Mouse (Mus musculus) cerebellum, adult 2 months (tissue): Measurements from ENCODE around the gene Megf8. TPM values are rescaled to one million over a fixed set of nuclear protein-coding genes. Genes with fewer than 3 reads are reported as not detected.
A peak's percentile ranks its signal among the peaks of the same experiment; 100 is the strongest.

ENCODE experiments used
- DNase-seq, 2 experiments: peaks; one replicate each; pipeline ENCODE4 v3.0.0; 2021
- H3K27ac ChIP-seq: fragments of 200-500 bp; 2 replicates; pipeline ENCODE4 v1.5.1; 2012; ENCODE audit warnings: low read length, control low read depth, inconsistent platforms; ENCODE audit not compliant: insufficient read depth
- H3K27me3 ChIP-seq: fragments of 200-500 bp; 2 replicates; pipeline ENCODE4 v1.6.1; 2012; ENCODE audit warnings: inconsistent platforms, mild to moderate bottlenecking, low read length, moderate library complexity; ENCODE audit not compliant: control insufficient read depth, insufficient read depth
- H3K4me1 ChIP-seq: fragments of 200-500 bp; 2 replicates; pipeline ENCODE4 v1.6.1; 2011; ENCODE audit warnings: low read length; ENCODE audit not compliant: control insufficient read depth, insufficient read depth
- H3K4me3 ChIP-seq: fragments of 200-500 bp; replicated peaks from 2 replicates; pipeline ENCODE3; 2011; ENCODE audit warnings: mild to moderate bottlenecking, low read depth, low read length, control low read depth; ENCODE audit not compliant: insufficient read depth
- CTCF ChIP-seq: fragments of 200-500 bp; IDR thresholded peaks from 2 replicates; pipeline ENCODE4 v1.5.1; 2011; ENCODE audit warnings: low read depth, mild to moderate bottlenecking, control low read depth, low read length, moderate library complexity, borderline replicate concordance; ENCODE audit not compliant: insufficient read depth
- POLR2A ChIP-seq: fragments of 200-500 bp; IDR thresholded peaks from 2 replicates; pipeline ENCODE4 v1.6.1; 2011; ENCODE audit warnings: low read length, control low read depth, borderline replicate concordance; ENCODE audit not compliant: insufficient read depth
- WGBS: fragments of 180-500 bp; shearing (Covaris S2); methylation state at CpG from one replicate; pipeline ENCODE4 v1.1.7; 2018; 5-methylcytosine and 5-hydroxymethylcytosine counted together
- polyA plus RNA-seq: library from polyadenylated mRNA; depleted of rRNA; stranded (reverse); fragments of >200 nt; gene quantifications from 2 replicates; pipeline ENCODE4 v1.2.3, GENCODE M21; 2012

Gene Megf8
- polyA plus RNA-seq, 1 experiment = 76.8 TPM

DNA sequence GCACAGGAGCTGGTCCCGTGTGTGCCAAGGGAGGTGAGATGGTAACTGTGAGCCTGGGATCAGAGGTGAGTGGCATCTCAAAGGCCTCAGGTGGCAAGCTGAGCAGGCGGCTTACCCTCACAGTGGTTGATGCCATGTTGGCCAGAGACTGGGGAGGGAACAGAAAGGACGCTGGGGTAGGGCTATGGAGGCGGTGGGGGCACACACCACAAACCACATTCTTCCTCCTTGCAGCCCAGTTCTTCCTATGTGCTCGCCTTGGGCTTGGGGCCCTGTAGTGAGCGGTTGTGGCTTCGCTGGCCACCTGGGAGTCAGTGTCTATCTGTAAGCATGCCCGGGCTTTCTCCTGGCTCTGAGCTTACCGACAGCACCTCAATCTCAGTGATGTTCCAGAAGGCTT is 67.9 kb downstream of the Megf8 start:
- Histone ChIP-seq H3K27me3 (no peaks in the 10 kb centered on the region), H3K4me1 (peaks cover 51% of the 10 kb centered on the region), H3K4me3 (no peak overlapping the region), H3K27ac (no peak overlapping the region)
- WGBS = 76% methylated on average over 9 of the region's 9 CpGs
- TF ChIP-seq POLR2A = no peak
- TF ChIP-seq CTCF = no peak
- DNase-seq = no peak

DNA sequence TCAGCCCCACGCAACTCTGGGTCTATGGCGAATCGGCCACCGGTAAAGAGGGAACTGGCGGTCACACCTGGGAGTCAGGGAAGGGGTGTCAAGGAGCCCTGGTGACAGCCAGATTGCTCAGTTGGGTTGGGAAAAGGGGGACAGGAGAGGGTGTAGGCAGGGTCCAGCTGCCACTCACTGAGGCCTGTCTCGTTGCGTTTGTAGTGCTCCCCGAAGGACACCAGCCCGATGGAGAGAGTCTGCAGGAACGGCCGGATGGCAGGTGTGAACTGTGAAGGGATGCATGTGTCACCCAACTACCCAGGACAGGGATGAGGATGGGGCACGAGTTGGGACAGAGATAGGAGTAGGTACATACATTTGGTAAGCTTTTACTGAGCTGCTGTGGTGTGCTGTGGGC is 68.3 kb downstream of the Megf8 start:
- peak in 1 of 2 experiments; percentile 19 for DNase-seq
- peaks cover 53% of the 10 kb centered on the region for H3K4me1 ChIP-seq
- no peak overlapping the region for H3K27ac ChIP-seq
- WGBS = 88% methylated on average over 12 of the region's 12 CpGs
- no peak overlapping the region for H3K4me3 ChIP-seq
- no peak for TF ChIP-seq POLR2A
- no peak for TF ChIP-seq CTCF
- no peaks in the 10 kb centered on the region for H3K27me3 ChIP-seq

DNA sequence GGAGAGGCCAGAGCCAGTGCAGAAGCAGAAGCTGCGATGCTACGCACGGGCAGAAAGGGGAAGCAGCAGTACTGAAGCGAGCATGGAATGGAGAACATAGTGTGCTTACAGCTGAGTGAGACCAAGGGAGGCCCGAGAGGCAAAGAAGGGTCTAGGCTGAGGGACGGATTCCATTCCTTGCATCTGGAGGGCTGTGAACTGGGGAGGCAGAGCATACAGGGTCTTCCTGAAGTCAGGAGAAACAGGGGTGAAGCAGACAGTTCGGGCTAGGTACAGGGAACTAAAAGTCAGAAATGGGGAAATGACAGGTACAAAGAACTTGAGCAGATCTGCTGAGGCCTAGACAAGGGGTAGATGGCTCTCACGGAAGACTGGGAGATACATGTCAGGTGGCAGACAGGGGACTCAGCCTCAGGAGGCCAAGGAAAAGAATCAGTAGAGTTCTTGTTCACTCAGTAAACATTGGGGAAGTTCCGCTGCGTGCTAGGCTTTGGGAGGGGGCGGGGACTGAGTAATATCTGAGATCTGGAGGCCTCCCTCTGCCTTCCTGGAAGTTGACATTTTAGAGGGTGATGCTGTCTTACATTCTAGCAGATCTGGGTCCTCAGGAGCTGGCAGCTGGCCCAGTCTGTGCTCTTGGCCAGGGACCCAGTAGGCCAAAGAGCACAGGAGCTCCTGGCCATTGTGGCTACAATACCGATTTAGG is 69.0 kb downstream of the Megf8 start:
- WGBS = 48% methylated on average over 12 of the region's 12 CpGs
- peak; percentile 86 to 91 for DNase-seq
- no peak for TF ChIP-seq POLR2A
- no peak for TF ChIP-seq CTCF
- H3K4me3 ChIP-seq = no peak overlapping the region
- H3K4me1 ChIP-seq = peaks cover 59% of the 10 kb centered on the region
- peak overlapping the region; percentile 59; the same call in 1 of the 2 replicates for H3K27ac ChIP-seq
- no peaks in the 10 kb centered on the region for H3K27me3 ChIP-seq

DNA sequence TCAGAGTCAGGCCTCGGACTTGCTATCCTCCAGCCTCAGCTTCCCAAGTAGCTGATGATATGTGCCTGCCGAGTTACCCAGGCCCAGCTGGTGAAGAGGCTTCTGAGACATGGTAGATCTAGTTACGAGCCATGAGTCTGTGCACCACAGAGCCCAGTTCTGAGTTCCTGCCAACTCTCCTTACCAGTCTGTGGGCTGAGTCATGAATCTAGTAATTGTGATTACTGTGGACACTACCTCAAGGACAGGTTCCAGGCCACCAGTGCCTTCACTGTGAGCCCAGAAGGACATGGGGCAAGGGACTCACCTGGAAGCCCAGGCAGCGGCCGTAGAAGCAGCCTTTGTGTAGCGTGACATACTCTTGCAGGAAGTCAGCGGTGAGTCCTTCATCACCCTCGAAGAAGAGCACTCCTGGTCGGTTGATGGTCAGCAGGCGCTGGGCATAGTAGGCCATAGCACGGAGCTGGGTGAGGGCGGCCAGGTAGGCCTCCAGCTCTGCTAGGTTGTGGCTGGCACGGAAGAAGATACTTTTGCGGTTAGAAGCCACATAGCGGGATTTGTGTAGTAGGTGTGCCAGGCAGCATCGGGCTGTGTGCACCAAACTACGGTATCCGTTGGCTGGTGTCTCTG is 71.0 kb downstream of the Megf8 start:
- peak; percentile 23 to 52 for DNase-seq
- WGBS = 72% methylated on average over 18 of the region's 18 CpGs
- Histone ChIP-seq H3K4me1 (peaks cover 65% of the 10 kb centered on the region), H3K4me3 (no peak overlapping the region), H3K27ac (no peak overlapping the region), H3K27me3 (no peaks in the 10 kb centered on the region)
- TF ChIP-seq CTCF (no peak), POLR2A (no peak)

DNA sequence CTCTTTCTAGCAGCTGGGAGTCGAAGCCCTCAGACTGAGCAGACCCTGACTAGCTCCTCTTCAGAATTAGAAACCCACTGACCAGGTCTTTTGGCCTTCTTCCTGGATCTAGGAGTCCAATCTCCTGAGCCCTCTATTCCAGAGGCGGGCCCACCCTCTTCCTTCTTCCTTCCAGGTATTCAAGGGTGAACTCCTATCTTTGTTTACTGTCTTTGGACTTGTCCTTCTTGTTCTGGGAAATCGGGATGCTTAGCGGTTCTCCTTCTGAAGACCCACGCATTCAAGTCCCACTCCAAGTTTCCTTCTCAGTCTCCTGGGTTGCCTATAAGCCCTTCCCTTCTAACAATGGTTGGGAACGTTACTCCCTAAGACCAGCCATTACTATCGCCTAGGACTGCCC is 72.0 kb downstream of the Megf8 start:
- 94% methylated on average over 7 of the region's 7 CpGs for WGBS
- no peak for TF ChIP-seq CTCF
- no peak for TF ChIP-seq POLR2A
- Histone ChIP-seq H3K4me3 (no peak overlapping the region), H3K4me1 (peaks cover 63% of the 10 kb centered on the region), H3K27ac (no peak overlapping the region; the same call in 1 of the 2 replicates), H3K27me3 (no peaks in the 10 kb centered on the region)
- no peak for DNase-seq

DNA sequence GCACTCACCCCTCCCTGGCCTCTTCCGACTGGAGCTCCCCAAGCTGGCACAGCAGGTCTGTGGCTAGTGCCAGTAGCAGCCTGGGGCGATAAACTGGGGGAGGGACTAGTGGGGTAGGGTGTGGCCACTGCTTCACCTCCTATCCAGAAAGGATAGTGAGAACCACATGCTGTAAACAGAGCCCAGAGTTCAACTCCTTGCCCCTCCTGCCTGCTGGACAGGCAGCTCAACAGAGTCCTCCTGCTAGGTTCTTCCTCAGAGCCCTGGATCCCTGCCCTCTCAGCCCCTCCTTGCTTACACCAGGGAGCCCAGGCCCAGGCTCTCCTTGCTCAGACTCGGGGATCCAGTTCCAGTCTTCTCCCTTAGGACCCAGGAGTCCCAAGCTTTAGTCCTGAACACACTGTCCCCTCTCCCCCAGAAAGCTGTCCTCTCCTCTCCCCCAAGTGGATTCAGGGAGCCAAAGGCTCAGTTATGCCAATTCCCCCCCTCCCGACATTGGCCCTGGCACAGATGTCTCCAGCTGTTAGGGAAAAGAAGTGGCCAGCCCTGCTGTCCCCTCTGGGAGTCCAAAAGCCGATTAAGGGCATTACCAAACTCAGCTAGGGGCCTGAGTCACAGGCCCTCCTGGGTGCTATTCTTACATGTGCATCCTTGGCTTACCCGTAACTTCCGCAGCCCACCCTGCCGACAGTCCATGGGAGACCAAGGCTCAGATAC is 73.2 kb downstream of the Megf8 start:
- no peak for TF ChIP-seq CTCF
- TF ChIP-seq POLR2A = no peak
- no peak overlapping the region for H3K4me3 ChIP-seq
- peaks cover 55% of the 10 kb centered on the region for H3K4me1 ChIP-seq
- peak overlapping the region; percentile 37; the same call in 1 of the 2 replicates for H3K27ac ChIP-seq
- DNase-seq = peak in 1 of 2 experiments; percentile 22
- H3K27me3 ChIP-seq = no peaks in the 10 kb centered on the region
- 29% methylated on average over 8 of the region's 8 CpGs for WGBS

DNA sequence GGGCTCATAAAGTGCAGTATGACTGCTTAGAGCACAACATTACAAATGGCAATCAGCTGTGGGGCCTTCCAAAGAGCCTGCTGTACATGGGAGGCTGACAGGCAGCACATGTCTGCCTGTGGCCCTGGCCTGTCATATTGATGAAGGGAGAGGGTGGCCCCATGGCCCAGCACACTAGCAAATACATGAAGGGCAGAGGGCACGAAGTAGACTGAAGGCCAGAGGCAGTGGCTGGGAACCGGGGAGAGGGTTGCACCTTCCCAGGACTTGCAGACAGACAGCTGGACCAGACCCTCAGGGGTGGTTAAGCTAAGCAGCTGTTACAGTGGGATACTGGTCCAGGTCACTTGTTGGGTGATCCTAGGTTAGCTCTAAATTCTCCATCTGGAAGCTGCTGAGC is 74.0 kb downstream of the Megf8 start:
- no peak for TF ChIP-seq CTCF
- no peak for TF ChIP-seq POLR2A
- DNase-seq = peak in 1 of 2 experiments; percentile 8
- Histone ChIP-seq H3K4me3 (no peak overlapping the region), H3K4me1 (peaks cover 47% of the 10 kb centered on the region), H3K27me3 (no peaks in the 10 kb centered on the region), H3K27ac (no peak overlapping the region; the same call in 1 of the 2 replicates)
- WGBS = 49% methylated on average over 2 of the region's 2 CpGs

DNA sequence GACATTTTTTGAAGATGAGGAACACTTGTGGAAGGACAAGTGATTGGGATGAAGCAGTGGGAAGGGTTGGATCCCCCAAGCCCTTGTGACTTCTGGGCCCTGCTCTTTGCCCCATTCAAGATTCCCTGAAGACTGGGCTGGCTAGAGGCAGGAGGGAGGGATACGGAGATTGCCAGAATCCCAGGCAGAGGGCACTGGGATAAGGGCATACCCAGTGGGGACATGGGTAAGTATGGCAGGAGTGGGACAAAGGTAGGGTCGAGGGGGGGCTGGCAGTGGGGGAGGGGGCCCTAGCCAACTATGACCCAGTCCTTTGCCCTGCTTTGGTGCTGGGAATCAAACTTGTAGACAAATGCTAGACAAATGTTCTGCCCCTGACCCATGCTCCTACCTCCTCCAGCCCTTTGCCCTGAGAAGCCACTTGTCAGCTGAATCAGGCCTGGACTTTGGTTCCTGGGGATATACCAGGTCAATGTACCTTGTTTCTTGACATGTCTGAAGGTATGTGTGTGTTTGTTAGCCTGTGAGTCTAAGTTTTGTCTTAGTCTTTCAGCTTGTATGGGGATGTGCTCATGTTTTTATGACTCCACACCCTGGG is 75.0 kb downstream of the Megf8 start:
- no peaks in the 10 kb centered on the region for H3K27me3 ChIP-seq
- peaks cover 41% of the 10 kb centered on the region for H3K4me1 ChIP-seq
- no peak overlapping the region for H3K4me3 ChIP-seq
- DNase-seq = peak in 1 of 2 experiments; percentile 6
- TF ChIP-seq CTCF (no peak), POLR2A (no peak)
- no peak overlapping the region for H3K27ac ChIP-seq
- 69% methylated on average over 2 of the region's 2 CpGs for WGBS
